Mouse (Mus musculus) limb, embryonic 15.5 days (tissue): ENCODE data around the gene Dusp27. TPM values are rescaled to one million over a fixed set of nuclear protein-coding genes. Genes with fewer than 3 reads are reported as not detected.
"Not testable (repeated sequence)": the region's sequence is repeated elsewhere in the genome, so short reads cannot be mapped to it uniquely, and the experiment has no call there.

Experiments
- ATAC-seq: fragments of 200-750 bp; cut with Nextera tagmentation; 2 replicates; pipeline ENCODE4 v1.8.0; 2017; ENCODE audit warnings: low read depth, moderate TSS enrichment; ENCODE audit not compliant: insufficient number of reproducible peaks, low FRiP score, low TSS enrichment
- H3K27ac ChIP-seq: fragments of 300-500 bp; sonication (generic); 2 replicates; pipeline ENCODE4 v1.5.1; 2015; ENCODE audit warnings: moderate library complexity, mild to moderate bottlenecking, inconsistent platforms
- H3K27me3 ChIP-seq: fragments of 300-500 bp; sonication (generic); 2 replicates; pipeline ENCODE4 v1.6.1; 2015; ENCODE audit warnings: inconsistent platforms
- H3K36me3 ChIP-seq: fragments of 300-500 bp; sonication (generic); 2 replicates; pipeline ENCODE4 v1.6.1; 2015; ENCODE audit warnings: inconsistent platforms
- H3K4me1 ChIP-seq: fragments of 300-500 bp; sonication (generic); 2 replicates; pipeline ENCODE4 v1.6.1; 2015; ENCODE audit warnings: inconsistent platforms
- H3K4me2 ChIP-seq: fragments of 300-500 bp; sonication (generic); 2 replicates; pipeline ENCODE4 v1.6.1; 2015; ENCODE audit warnings: mild to moderate bottlenecking, inconsistent platforms
- H3K4me3 ChIP-seq: fragments of 300-500 bp; sonication (generic); 2 replicates; pipeline ENCODE4 v1.5.1; 2015; ENCODE audit warnings: mild to moderate bottlenecking, inconsistent platforms
- H3K9ac ChIP-seq: fragments of 300-500 bp; sonication (generic); 2 replicates; pipeline ENCODE4 v1.6.1; 2015; ENCODE audit warnings: inconsistent platforms
- H3K9me3 ChIP-seq: fragments of 300-500 bp; sonication (generic); 2 replicates; pipeline ENCODE4 v1.6.1; 2016; ENCODE audit warnings: inconsistent platforms
- WGBS: fragments of 180-500 bp; shearing (Covaris S2); methylation state at CpG from one replicate; pipeline ENCODE4 v1.1.7; 2015; 5-methylcytosine and 5-hydroxymethylcytosine counted together
- polyA plus RNA-seq: library from polyadenylated mRNA; unstranded; fragments of >200 nt; fragmentation: Nextera tagmentation; extraction: Ambion mirVana; gene quantifications from 2 replicates; pipeline ENCODE4 v1.2.1, GENCODE M21; 2015

Dusp27 gene
- polyA plus RNA-seq, 1 experiment from 2014 or later = 6.0 TPM

DNA sequence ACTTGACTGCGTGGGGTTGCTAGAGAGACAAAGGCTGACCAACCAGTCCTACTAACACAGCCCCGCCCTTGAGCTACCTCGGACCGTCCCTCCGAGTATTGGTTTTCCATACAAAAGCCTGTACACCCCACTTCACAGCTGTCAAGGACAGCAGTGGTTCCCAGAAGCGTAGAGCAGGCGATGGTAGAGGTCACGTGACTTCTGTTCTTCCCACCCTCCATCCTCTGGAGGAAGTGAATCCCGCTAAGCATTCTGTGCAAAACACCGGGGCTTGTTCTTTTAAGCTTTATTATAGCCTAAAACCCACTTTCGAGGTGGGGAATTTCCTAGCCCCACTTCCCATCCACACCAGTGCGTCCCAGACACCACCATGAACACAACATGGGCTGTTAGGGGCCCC, 30.0 kb upstream of the Dusp27 start:
- WGBS = 80% methylated on average over 12 of the region's 12 CpGs
- no peak overlapping the region for H3K9ac ChIP-seq
- H3K27ac ChIP-seq = no peak overlapping the region
- H3K4me3 ChIP-seq = no peak overlapping the region
- ATAC-seq = no peak
- H3K4me1 ChIP-seq = peaks cover 12% of the 10 kb centered on the region; the same call in 1 of the 2 replicates
- H3K36me3 ChIP-seq = no peaks in the 10 kb centered on the region
- no peak overlapping the region for H3K4me2 ChIP-seq
- H3K9me3 ChIP-seq = no peaks in the 10 kb centered on the region
- H3K27me3 ChIP-seq = peaks cover 41% of the 10 kb centered on the region

DNA sequence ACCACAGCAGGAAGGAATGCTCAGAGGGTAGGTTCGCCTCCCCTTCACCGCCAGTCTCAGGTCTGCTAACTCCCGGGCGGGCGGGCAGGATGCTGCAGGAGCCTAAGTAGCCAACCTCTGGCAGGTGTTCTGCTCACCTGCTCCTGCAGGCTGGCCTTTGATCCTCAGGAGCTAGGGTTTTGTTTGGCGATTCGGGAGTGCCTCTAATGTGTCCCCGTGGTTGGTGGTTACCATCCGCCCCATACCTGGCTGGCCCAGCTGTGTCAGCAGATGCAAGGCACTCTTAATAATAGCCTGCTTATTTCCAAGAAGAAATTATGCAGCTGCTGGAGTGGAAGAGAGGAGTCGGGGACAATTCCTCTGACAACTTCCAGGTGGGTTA, 27.4 kb upstream of the Dusp27 start:
- Histone ChIP-seq H3K9ac (no peak overlapping the region), H3K27ac (no peak overlapping the region), H3K36me3 (no peaks in the 10 kb centered on the region), H3K4me2 (no peak overlapping the region), H3K4me1 (peaks cover 12% of the 10 kb centered on the region; the same call in 1 of the 2 replicates), H3K27me3 (peaks cover 36% of the 10 kb centered on the region), H3K9me3 (no peaks in the 10 kb centered on the region), H3K4me3 (no peak overlapping the region)
- no peak for ATAC-seq
- WGBS = 30% methylated on average over 10 of the region's 10 CpGs

DNA sequence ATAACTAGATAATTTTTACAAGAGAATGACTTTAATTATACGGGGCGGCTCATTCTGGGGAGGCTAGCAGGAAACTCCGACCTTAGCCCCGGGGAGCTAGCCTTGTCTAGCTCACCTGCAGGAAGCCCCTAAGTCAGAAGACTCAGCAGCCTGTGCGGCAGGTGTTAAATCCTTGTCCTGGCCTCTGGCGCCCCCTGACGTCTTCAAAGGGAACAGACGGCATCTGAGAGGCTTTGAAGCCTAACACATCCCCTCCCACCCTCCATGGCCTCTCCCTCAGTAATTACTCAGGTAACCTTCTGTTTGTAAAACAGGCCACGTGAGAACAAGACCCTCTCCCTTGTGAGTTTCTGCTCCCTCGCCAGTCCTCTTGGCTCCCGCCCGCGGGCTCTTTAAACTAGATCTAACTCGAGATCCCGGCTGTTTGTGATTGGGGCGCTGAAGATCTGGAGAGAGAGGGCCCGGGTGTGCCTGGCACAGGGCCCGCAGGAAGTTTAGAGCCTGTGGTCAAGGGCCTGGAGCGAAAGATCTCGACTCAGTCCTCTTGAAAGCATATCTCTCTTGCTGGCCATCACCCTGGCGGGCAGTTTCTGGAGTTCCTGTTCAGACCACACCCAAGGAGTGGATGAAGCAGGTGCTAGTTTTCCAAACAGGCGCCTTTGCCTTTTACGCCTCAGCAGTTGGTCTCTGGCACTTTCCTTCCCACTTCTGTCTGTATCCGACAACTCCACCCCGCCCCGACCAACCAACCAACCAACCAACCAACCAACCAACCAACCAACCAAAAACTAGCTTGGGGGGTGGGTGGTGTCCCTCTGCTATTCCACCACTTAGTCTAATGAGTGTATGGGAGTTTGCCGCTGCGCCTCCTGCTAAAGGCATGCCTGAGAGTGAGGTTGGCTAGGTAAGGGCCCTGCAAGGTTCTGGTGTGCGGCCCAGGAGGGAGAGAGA, 26.7 kb upstream of the Dusp27 start:
- H3K27me3 ChIP-seq = peaks cover 30% of the 10 kb centered on the region
- H3K4me1 ChIP-seq = peaks cover 12% of the 10 kb centered on the region; the same call in 1 of the 2 replicates
- H3K36me3 ChIP-seq = no peaks in the 10 kb centered on the region
- no peak overlapping the region for H3K27ac ChIP-seq
- no peak overlapping the region for H3K9ac ChIP-seq
- 10% methylated on average over 29 of the region's 29 CpGs for WGBS
- H3K4me2 ChIP-seq = peak overlapping the region; percentile 37; the same call in 1 of the 2 replicates
- ATAC-seq = no peak
- no peaks in the 10 kb centered on the region for H3K9me3 ChIP-seq
- H3K4me3 ChIP-seq = peak overlapping the region; percentile 23; the same call in 1 of the 2 replicates

DNA sequence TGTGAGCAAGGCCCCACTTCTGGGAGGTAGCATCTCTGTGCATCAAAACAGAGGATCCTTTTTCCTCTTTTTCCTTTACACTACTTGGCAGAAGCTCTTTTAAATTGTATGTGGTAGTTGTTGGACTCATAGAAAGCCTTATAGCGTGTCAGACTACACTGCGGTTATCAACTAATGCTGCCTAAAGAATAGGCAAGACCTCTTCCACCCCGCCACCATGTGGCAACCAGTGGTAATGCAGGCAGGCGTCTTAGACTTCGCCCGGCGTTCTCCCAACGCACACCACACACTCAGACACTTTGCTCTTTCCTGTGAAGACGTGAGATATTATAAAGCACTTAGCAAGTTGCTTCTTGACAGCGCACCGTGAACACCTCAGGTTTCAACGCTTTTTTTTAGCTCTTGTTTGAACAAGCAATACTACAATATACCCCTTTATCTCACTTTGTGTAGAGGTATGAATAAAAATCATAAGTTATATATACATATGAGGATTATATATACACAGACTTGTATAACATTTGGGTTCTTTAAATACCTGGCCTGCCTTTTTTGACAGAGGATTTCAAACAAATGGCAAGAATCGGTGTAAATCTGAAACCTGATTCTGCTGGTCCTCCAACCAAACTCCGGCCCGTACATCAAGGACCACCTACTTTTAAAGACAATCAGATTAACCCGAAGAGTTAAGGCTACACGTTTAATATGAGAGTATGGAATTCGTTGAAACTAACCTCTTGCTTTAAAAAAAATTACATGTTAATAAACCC, 25.8 kb upstream of the Dusp27 start:
- Histone ChIP-seq H3K36me3 (no peaks in the 10 kb centered on the region), H3K9me3 (no peaks in the 10 kb centered on the region), H3K4me1 (peaks cover 12% of the 10 kb centered on the region; the same call in 1 of the 2 replicates), H3K27ac (no peak overlapping the region), H3K9ac (no peak overlapping the region), H3K4me3 (no peak overlapping the region), H3K27me3 (peaks cover 22% of the 10 kb centered on the region), H3K4me2 (no peak overlapping the region)
- 0 out of 2 replicates have a peak, but pooled peaks have one; percentile 45 for ATAC-seq
- 11% methylated on average over 18 of the region's 18 CpGs for whole genome bisulfite sequencing

DNA sequence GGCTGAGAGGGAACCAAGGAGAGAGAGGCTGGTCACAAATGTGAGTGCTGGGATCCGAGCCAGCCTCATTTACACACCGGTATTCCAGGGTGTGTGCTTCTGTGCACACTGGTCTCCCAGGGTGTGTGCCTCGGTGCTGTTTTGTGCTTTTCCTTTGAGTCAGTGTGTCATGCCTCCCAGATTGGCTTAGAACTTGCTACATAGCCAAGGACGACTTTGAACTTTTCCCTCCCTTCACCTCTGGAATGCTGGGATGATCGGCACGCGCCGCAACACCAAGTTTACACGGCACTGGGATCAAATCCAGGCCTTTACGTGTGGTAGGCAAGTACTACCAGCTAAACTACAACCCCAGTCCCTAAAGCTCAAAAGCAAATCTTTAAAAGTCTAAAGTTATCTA, 24.3 kb upstream of the Dusp27 start:
- no peak for ATAC-seq
- Histone ChIP-seq H3K4me1 (peaks cover 12% of the 10 kb centered on the region; the same call in 1 of the 2 replicates), H3K4me2 (no peak overlapping the region), H3K27ac (no peak overlapping the region), H3K4me3 (no peak overlapping the region), H3K9me3 (no peaks in the 10 kb centered on the region), H3K36me3 (no peaks in the 10 kb centered on the region), H3K27me3 (peaks cover 19% of the 10 kb centered on the region), H3K9ac (no peak overlapping the region)
- 88% methylated on average over 10 of the region's 10 CpGs for WGBS

DNA sequence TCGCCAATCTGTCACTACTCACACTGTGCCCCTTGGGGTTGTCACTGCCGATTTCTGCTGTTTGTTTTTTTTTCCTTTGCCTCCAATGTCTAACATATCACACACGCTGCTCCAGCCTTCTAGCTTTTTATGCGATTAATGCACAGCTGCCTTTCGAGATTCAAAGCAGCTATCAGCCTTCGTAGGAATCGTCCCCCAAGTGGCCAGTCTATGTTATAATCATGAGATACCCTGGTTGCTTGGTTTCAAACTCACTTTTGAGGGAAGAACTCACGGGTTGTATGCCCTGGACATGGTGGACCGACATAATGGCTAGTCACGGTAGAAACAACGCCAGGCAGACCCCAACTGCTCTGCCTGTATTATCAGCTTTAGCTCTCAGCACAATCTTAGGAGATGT, 23.6 kb upstream of the Dusp27 start:
- no peak for ATAC-seq
- Histone ChIP-seq H3K9ac (no peak overlapping the region), H3K4me2 (no peak overlapping the region), H3K27me3 (peaks cover 19% of the 10 kb centered on the region), H3K4me3 (no peak overlapping the region), H3K36me3 (no peaks in the 10 kb centered on the region), H3K27ac (no peak overlapping the region), H3K4me1 (peaks cover 12% of the 10 kb centered on the region; the same call in 1 of the 2 replicates), H3K9me3 (no peaks in the 10 kb centered on the region)
- WGBS = 49% methylated on average over 11 of the region's 11 CpGs

DNA sequence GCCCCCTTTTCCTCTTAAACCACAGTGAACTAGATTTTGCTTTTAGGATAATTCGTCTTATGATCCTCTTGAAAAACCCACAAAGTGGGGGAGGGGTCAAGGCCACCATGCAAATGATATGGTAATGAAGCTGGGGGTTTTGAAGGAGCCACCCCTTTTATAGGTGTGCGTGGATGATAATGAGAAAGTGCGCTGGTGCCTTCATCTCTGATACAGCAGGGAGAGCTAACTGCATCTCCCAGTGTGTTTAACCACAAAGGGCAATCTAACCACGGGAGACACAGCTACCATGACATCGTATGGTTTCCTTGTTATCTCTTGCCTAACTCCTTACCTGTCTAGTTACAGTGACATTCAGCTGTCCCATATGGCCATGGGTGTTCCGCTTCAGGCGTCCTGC, 22.3 kb upstream of the Dusp27 start:
- 82% methylated on average over 7 of the region's 7 CpGs for WGBS

DNA sequence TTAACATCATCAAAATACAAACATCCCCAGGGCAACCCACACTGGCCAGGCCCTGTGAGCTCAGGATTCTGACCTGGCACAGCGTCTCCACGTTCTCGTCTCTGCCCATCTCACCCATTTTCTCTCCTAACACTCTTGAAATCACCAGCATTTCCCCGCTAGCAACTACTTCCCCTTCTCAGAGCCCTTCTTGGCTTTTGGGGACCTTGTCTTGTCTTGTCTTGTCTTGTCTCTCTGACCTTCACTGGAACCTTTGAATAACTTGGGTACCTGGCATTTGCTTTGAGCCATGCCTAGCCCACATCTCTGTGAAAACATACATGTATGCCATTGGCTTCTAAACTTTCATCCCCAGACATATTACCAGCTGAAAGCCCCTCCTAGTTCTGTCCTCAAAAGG, 21.7 kb upstream of the Dusp27 start:
- no peak overlapping the region for H3K4me2 ChIP-seq
- H3K9me3 ChIP-seq = no peaks in the 10 kb centered on the region
- peaks cover 5% of the 10 kb centered on the region for H3K27me3 ChIP-seq
- H3K4me3 ChIP-seq = no peak overlapping the region
- no peak for ATAC-seq
- H3K9ac ChIP-seq = no peak overlapping the region
- no peaks in the 10 kb centered on the region for H3K36me3 ChIP-seq
- H3K27ac ChIP-seq = no peak overlapping the region
- 88% methylated on average over 4 of the region's 4 CpGs for WGBS
- H3K4me1 ChIP-seq = peaks cover 9% of the 10 kb centered on the region; the same call in 1 of the 2 replicates

More for the DNA sequence above, 22.3 kb upstream of the Dusp27 start:
- no peaks in the 10 kb centered on the region for H3K9me3 ChIP-seq
- no peak overlapping the region for H3K4me3 ChIP-seq
- H3K4me1 ChIP-seq = peaks cover 12% of the 10 kb centered on the region; the same call in 1 of the 2 replicates
- no peak overlapping the region for H3K9ac ChIP-seq
- no peaks in the 10 kb centered on the region for H3K36me3 ChIP-seq
- H3K4me2 ChIP-seq = no peak overlapping the region
- no peak for ATAC-seq
- no peak overlapping the region for H3K27ac ChIP-seq
- peaks cover 11% of the 10 kb centered on the region for H3K27me3 ChIP-seq

DNA sequence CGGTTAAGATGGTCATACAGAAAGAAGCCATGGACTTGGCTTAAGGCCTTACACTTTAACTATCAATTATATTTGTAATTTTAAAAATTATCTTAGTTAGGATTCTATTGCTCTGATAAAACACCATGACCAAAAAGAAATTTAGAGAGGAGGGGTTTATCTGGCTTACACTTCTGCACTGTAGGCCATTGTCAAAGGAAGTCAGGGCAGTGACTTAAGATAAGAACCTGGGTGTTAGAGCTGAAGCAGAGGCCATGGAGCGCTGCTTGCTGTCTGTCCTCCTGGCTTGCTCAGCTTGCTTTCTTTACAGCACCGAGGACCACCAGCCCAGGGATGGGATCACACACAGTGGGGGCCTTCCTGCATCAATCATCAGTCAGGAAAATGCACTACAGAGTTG, 19.9 kb upstream of the Dusp27 start:
- no peak for ATAC-seq
- H3K4me3 ChIP-seq = no peak overlapping the region
- no peaks in the 10 kb centered on the region for H3K9me3 ChIP-seq
- no peaks in the 10 kb centered on the region for H3K36me3 ChIP-seq
- no peak overlapping the region for H3K27ac ChIP-seq
- no peak overlapping the region for H3K4me2 ChIP-seq
- WGBS = 69% methylated on average over 3 of the region's 3 CpGs
- no peak overlapping the region for H3K9ac ChIP-seq
- H3K27me3 ChIP-seq = no peaks in the 10 kb centered on the region
- no peaks in the 10 kb centered on the region for H3K4me1 ChIP-seq

DNA sequence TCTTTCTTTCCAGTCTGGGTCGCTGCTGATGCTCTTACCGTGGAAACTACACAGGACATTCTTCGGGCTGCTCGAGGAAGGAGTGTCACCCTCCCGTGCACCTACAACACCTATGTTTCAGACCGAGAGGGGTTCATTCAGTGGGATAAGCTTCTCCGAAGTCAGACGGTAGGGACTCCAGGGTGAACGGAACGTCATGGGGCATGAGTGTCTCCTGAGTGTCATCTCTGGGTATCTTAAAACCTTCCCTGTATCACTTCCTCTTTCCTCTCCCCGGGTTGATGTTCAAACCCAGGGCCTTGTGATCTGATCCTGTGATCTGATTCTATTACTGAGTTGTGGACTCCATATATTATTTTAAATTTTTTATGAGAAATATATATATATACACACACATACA, 18.9 kb upstream of the Dusp27 start:
- no peaks in the 10 kb centered on the region for H3K9me3 ChIP-seq
- H3K4me2 ChIP-seq = no peak overlapping the region
- no peak for ATAC-seq
- H3K36me3 ChIP-seq = no peaks in the 10 kb centered on the region
- no peaks in the 10 kb centered on the region for H3K4me1 ChIP-seq
- no peak overlapping the region for H3K9ac ChIP-seq
- no peak overlapping the region for H3K4me3 ChIP-seq
- no peak overlapping the region for H3K27ac ChIP-seq
- WGBS = 82% methylated on average over 11 of the region's 11 CpGs
- no peaks in the 10 kb centered on the region for H3K27me3 ChIP-seq

DNA sequence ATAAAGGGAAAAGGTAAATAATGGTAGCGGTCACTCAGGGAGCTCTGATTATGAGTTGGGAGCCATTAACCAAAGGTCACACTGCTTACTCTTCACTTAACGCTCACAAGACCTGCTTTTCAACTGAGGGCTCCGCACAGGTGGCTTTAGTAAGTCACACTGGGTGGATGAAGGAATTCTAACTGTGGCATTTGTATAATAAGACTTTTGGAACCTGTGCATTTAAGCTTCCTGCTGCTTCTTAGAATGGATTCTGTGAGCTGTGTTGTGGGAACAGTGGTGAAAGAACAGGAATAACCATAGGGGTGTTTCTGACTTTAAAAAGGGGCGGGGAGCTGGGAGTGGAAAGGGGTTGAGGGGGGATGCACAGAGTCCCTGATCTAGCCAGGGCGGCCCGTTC, 14.6 kb upstream of the Dusp27 start:
- H3K4me2 ChIP-seq = no peak overlapping the region
- H3K4me3 ChIP-seq = no peak overlapping the region
- 80% methylated on average over 6 of the region's 6 CpGs for WGBS
- H3K4me1 ChIP-seq = no peaks in the 10 kb centered on the region
- no peaks in the 10 kb centered on the region for H3K9me3 ChIP-seq
- no peaks in the 10 kb centered on the region for H3K27me3 ChIP-seq
- no peaks in the 10 kb centered on the region for H3K36me3 ChIP-seq
- H3K27ac ChIP-seq = no peak overlapping the region
- ATAC-seq = no peak
- no peak overlapping the region for H3K9ac ChIP-seq

DNA sequence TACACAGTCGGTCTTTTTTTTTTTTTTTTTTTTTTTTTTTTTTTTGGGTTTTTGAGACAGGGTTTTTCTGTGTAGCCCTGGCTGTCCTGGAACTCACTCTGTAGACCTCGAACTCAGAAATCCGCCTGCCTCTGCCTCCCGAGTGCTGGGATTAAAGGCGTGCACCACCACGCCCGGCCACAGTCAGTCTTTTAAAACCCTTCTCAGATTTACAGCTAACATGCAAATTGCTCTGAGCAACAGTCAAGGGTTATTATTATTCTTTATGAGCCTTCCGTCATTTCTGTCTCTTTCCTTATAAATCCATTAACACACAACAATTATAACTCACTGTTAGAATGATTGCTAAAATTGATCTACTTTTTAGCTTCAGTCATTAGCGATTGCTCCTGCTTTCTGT, 14.1 kb upstream of the Dusp27 start:
- H3K4me1 ChIP-seq, H3K36me3 ChIP-seq, H3K9ac ChIP-seq, H3K4me3 ChIP-seq, H3K4me2 ChIP-seq, ATAC-seq, H3K27ac ChIP-seq, H3K9me3 ChIP-seq, H3K27me3 ChIP-seq: not testable (repeated sequence)
- WGBS = 80% methylated on average over 9 of the region's 9 CpGs
